Mouse (Mus musculus): Measurements from ENCODE around the gene Klf3. TPM values are rescaled to one million over a fixed set of nuclear protein-coding genes. Genes with fewer than 3 reads are reported as not detected.

Gene Klf3
- polyA plus RNA-seq, 1 experiment, result 112 TPM

GRCm38 (mm10) chr5:64814416-64814815, 11.2 kb downstream of the Klf3 start:
- peak overlapping the region; percentile 23; the same call in 1 of the 2 replicates for H3K4me3 ChIP-seq (ENCODE audit: low read depth, low read length)

GRCm38 (mm10) chr5:64815631-64816030, 12.4 kb downstream of the Klf3 start:
- no peaks in the 10 kb centered on the region for H3K9me3 ChIP-seq (replicated peaks; ENCODE audit: control insufficient read depth, insufficient read depth, low read length, poor library complexity, severe bottlenecking)
- peak overlapping the region; percentile 2; the same call in 1 of the 2 replicates for H3K27ac ChIP-seq (ENCODE audit: insufficient read depth, low read length)
- no peaks in the 10 kb centered on the region for H3K27me3 ChIP-seq (ENCODE audit: control insufficient read depth, insufficient read depth, low read length, poor library complexity, severe bottlenecking)
- no peak overlapping the region for H3K9ac ChIP-seq (ENCODE audit: low read depth, poor library complexity, severe bottlenecking)
- H3K4me1 ChIP-seq (ENCODE audit: control insufficient read depth, insufficient read depth, low read length), result peaks cover 7% of the 10 kb centered on the region
- TF ChIP-seq CTCF (IDR thresholded peaks at IDR 0.05; ENCODE audit: low read depth, low read length) (no peak), EP300 (IDR thresholded peaks at IDR 0.05; ENCODE audit: insufficient read depth, low read depth, low read length) (no peak), POLR2A (IDR thresholded peaks at IDR 0.05; ENCODE audit: insufficient read depth, low read length) (no peak)
- peaks cover 49% of the 10 kb centered on the region for H3K36me3 ChIP-seq (ENCODE audit: control insufficient read depth, insufficient read depth, low read length, poor library complexity, severe bottlenecking)
- no peak overlapping the region for H3K4me3 ChIP-seq (ENCODE audit: low read depth, low read length)

More at GRCm38 (mm10) chr5:64814416-64814815, 11.2 kb downstream of the Klf3 start:
- 0 out of 2 replicates have a peak overlapping the region, but pooled peaks have one; percentile 26 for H3K27ac ChIP-seq (ENCODE audit: insufficient read depth, low read length)
- TF ChIP-seq CTCF (IDR thresholded peaks at IDR 0.05; ENCODE audit: low read depth, low read length), result no peak
- no peak for TF ChIP-seq POLR2A (IDR thresholded peaks at IDR 0.05; ENCODE audit: insufficient read depth, low read length)
- TF ChIP-seq EP300 (IDR thresholded peaks at IDR 0.05; ENCODE audit: insufficient read depth, low read depth, low read length), result no peak
- no peaks in the 10 kb centered on the region for H3K9me3 ChIP-seq (replicated peaks; ENCODE audit: control insufficient read depth, insufficient read depth, low read length, poor library complexity, severe bottlenecking)
- H3K36me3 ChIP-seq (ENCODE audit: control insufficient read depth, insufficient read depth, low read length, poor library complexity, severe bottlenecking), result peaks cover 37% of the 10 kb centered on the region
- H3K27me3 ChIP-seq (ENCODE audit: control insufficient read depth, insufficient read depth, low read length, poor library complexity, severe bottlenecking), result no peaks in the 10 kb centered on the region
- H3K9ac ChIP-seq (ENCODE audit: low read depth, poor library complexity, severe bottlenecking), result peak overlapping the region; percentile 67
- H3K4me1 ChIP-seq (ENCODE audit: control insufficient read depth, insufficient read depth, low read length), result peaks cover 9% of the 10 kb centered on the region

GRCm38 (mm10) chr5:64816290-64816973, 13.2 kb downstream of the Klf3 start:
- Histone ChIP-seq H3K27me3 (ENCODE audit: control insufficient read depth, insufficient read depth, low read length, poor library complexity, severe bottlenecking) (no peaks in the 10 kb centered on the region), H3K4me1 (ENCODE audit: control insufficient read depth, insufficient read depth, low read length) (peaks cover 9% of the 10 kb centered on the region), H3K4me3 (ENCODE audit: low read depth, low read length) (no peak overlapping the region), H3K27ac (ENCODE audit: insufficient read depth, low read length) (peak overlapping the region; percentile 16; the same call in 1 of the 2 replicates), H3K9me3 (replicated peaks; ENCODE audit: control insufficient read depth, insufficient read depth, low read length, poor library complexity, severe bottlenecking) (no peaks in the 10 kb centered on the region), H3K9ac (ENCODE audit: low read depth, poor library complexity, severe bottlenecking) (no peak overlapping the region), H3K36me3 (ENCODE audit: control insufficient read depth, insufficient read depth, low read length, poor library complexity, severe bottlenecking) (peaks cover 55% of the 10 kb centered on the region)
- TF ChIP-seq CTCF (IDR thresholded peaks at IDR 0.05; ENCODE audit: low read depth, low read length) (no peak), POLR2A (IDR thresholded peaks at IDR 0.05; ENCODE audit: insufficient read depth, low read length) (no peak)

- Histone ChIP-seq H3K27me3 (ENCODE audit: control insufficient read depth, insufficient read depth, low read length, poor library complexity, severe bottlenecking) (no peaks in the 10 kb centered on the region), H3K4me3 (ENCODE audit: low read depth, low read length) (no peak overlapping the region), H3K9ac (ENCODE audit: low read depth, poor library complexity, severe bottlenecking) (no peak overlapping the region), H3K36me3 (ENCODE audit: control insufficient read depth, insufficient read depth, low read length, poor library complexity, severe bottlenecking) (peaks cover 59% of the 10 kb centered on the region), H3K4me1 (ENCODE audit: control insufficient read depth, insufficient read depth, low read length) (peaks cover 9% of the 10 kb centered on the region), H3K9me3 (replicated peaks; ENCODE audit: control insufficient read depth, insufficient read depth, low read length, poor library complexity, severe bottlenecking) (no peaks in the 10 kb centered on the region), H3K27ac (ENCODE audit: insufficient read depth, low read length) (peak overlapping the region; percentile 16; the same call in 1 of the 2 replicates)
- TF ChIP-seq EP300 (IDR thresholded peaks at IDR 0.05; ENCODE audit: insufficient read depth, low read depth, low read length) (no peak), CTCF (IDR thresholded peaks at IDR 0.05; ENCODE audit: low read depth, low read length) (no peak), POLR2A (IDR thresholded peaks at IDR 0.05; ENCODE audit: insufficient read depth, low read length) (no peak)
Observed at GRCm38 (mm10) chr5:64816974-64817296, 13.7 kb downstream of the Klf3 start.

- 0 out of 2 replicates have a peak overlapping the region, but pooled peaks have one; percentile 7 for H3K27ac ChIP-seq (ENCODE audit: insufficient read depth, low read length)
- peaks cover 9% of the 10 kb centered on the region for H3K4me1 ChIP-seq (ENCODE audit: control insufficient read depth, insufficient read depth, low read length)
- H3K27me3 ChIP-seq (ENCODE audit: control insufficient read depth, insufficient read depth, low read length, poor library complexity, severe bottlenecking), result no peaks in the 10 kb centered on the region
- no peaks in the 10 kb centered on the region for H3K9me3 ChIP-seq (replicated peaks; ENCODE audit: control insufficient read depth, insufficient read depth, low read length, poor library complexity, severe bottlenecking)
- peaks cover 84% of the 10 kb centered on the region for H3K36me3 ChIP-seq (ENCODE audit: control insufficient read depth, insufficient read depth, low read length, poor library complexity, severe bottlenecking)
- no peak overlapping the region for H3K4me3 ChIP-seq (ENCODE audit: low read depth, low read length)
- no peak overlapping the region for H3K9ac ChIP-seq (ENCODE audit: low read depth, poor library complexity, severe bottlenecking)
- no peak for TF ChIP-seq POLR2A (IDR thresholded peaks at IDR 0.05; ENCODE audit: insufficient read depth, low read length)
- no peak for TF ChIP-seq EP300 (IDR thresholded peaks at IDR 0.05; ENCODE audit: insufficient read depth, low read depth, low read length)
- no peak for TF ChIP-seq CTCF (IDR thresholded peaks at IDR 0.05; ENCODE audit: low read depth, low read length)
Observed at GRCm38 (mm10) chr5:64819390-64819789, 16.2 kb downstream of the Klf3 start.

GRCm38 (mm10) chr5:64820138-64820537, 16.9 kb downstream of the Klf3 start:
- no peak overlapping the region for H3K4me3 ChIP-seq (ENCODE audit: low read depth, low read length)
- H3K9ac ChIP-seq (ENCODE audit: low read depth, poor library complexity, severe bottlenecking), result no peak overlapping the region
- peak overlapping the region; percentile 22; the same call in 1 of the 2 replicates for H3K27ac ChIP-seq (ENCODE audit: insufficient read depth, low read length)
- H3K9me3 ChIP-seq (replicated peaks; ENCODE audit: control insufficient read depth, insufficient read depth, low read length, poor library complexity, severe bottlenecking), result no peaks in the 10 kb centered on the region
- H3K27me3 ChIP-seq (ENCODE audit: control insufficient read depth, insufficient read depth, low read length, poor library complexity, severe bottlenecking), result no peaks in the 10 kb centered on the region
- TF ChIP-seq EP300 (IDR thresholded peaks at IDR 0.05; ENCODE audit: insufficient read depth, low read depth, low read length), result no peak
- no peak for TF ChIP-seq POLR2A (IDR thresholded peaks at IDR 0.05; ENCODE audit: insufficient read depth, low read length)
- no peak for TF ChIP-seq CTCF (IDR thresholded peaks at IDR 0.05; ENCODE audit: low read depth, low read length)
- peaks cover 88% of the 10 kb centered on the region for H3K36me3 ChIP-seq (ENCODE audit: control insufficient read depth, insufficient read depth, low read length, poor library complexity, severe bottlenecking)
- H3K4me1 ChIP-seq (ENCODE audit: control insufficient read depth, insufficient read depth, low read length), result peaks cover 7% of the 10 kb centered on the region

Measured in ES-Bruce4 (cell line).